Mouse (Mus musculus): ENCODE data around the gene Cenpo. TPM values are rescaled to one million over a fixed set of nuclear protein-coding genes. Genes with fewer than 3 reads are reported as not detected.

Gene Cenpo
- total RNA-seq, 2 experiments from 2014 or later, result 4.8 to 22.8 TPM

GRCm38 (mm10) chr12:4201454-4202200 lies 32.5 kb downstream of the Cenpo start:
- ATAC-seq (replicated peaks; ENCODE audit: low FRiP score, poor library complexity, severe bottlenecking), result no peak

DNA sequence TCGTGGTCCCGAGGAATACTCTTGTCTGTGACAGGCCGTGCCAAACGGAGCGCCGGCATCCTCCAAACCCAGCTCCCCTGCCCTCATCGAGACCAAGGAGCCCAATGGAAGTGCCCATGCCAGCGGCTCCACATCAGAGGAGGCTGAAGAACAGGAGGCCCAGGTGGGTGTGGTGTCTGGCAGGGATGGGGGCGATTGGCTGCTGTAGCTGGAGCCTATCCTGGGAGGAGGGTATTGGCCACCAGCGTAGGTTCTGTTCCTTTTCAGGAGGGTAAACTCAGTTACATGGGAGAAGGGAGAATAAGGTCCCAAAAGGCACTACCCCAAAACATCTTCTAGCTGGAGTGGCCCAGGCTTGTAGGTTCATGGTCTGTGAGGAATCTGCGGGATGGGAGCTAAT lies 34.8 kb downstream of the Cenpo start:
- no peak for ATAC-seq (replicated peaks; ENCODE audit: low FRiP score, poor library complexity, severe bottlenecking)

- ATAC-seq (replicated peaks; ENCODE audit: low FRiP score, poor library complexity, severe bottlenecking), result no peak
These were observed 35.4 kb downstream of the Cenpo start for GRCm38 (mm10) chr12:4198702-4199101.

GRCm38 (mm10) chr12:4194643-4195042 lies 39.5 kb downstream of the Cenpo start:
- ATAC-seq (replicated peaks; ENCODE audit: low FRiP score, poor library complexity, severe bottlenecking), result no peak

DNA sequence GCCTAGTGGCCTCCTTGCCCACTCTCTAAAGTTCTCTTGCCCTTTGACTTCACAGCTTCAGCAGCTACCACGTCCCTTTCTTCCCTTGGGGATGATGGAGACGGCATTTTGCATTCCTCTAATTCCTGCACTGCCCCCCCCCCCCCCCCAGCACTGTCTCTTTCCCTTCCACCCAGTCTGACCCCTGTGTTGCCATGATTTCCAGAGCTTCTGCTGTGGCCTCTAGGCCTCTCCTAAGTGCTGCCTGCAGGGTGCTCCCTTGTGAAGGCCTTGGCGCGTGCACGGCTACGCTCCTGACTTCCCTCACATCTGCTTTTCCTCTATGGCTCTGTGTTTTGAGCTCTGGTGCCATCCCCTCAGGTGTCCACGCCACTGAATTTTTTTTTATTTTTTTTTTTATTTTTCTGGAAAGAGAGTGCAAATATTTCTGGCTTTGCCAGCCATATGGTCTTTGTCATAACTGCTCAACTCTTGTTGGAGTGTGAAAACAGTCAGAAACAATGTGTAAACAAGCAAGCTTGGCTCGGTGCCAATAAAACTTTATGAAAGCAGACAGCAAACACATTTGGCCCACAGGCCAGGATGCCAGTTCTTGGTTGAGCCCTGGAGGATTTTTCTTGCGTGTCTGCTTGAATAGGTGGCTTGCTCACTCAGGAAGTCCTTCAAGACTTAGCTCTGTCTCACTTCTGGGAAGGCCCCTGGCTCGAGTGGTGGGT lies 40.9 kb downstream of the Cenpo start:
- ATAC-seq (replicated peaks; ENCODE audit: low FRiP score, poor library complexity, severe bottlenecking), result no peak

- ATAC-seq (replicated peaks; ENCODE audit: low FRiP score, poor library complexity, severe bottlenecking), result no peak
These were observed 41.6 kb downstream of the Cenpo start for GRCm38 (mm10) chr12:4192514-4192913.

DNA sequence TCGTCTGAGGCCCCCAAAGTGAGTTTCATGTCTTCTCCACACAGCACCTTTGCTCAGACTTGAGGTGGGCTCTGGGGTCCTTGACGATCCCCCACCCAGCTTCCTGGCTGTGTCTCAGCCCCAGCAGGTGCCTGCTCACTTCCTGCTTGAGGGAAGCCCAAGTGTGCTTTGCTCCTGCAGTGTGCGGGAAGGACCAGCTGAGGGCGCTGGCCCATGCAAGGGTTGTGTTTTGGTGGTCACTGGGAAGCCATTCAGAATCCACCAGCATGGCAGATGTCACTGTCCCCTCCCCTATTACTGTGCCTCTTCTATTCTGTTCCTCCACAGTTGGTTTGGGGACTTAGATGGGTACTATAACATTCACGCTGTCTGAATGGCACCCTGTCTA lies 45.0 kb downstream of the Cenpo start:
- no peak for ATAC-seq (replicated peaks; ENCODE audit: low FRiP score, poor library complexity, severe bottlenecking)

- ATAC-seq (replicated peaks; ENCODE audit: low FRiP score, poor library complexity, severe bottlenecking), result no peak
These were observed 45.7 kb downstream of the Cenpo start for GRCm38 (mm10) chr12:4188171-4189059.

- no peak for ATAC-seq (replicated peaks; ENCODE audit: low FRiP score, poor library complexity, severe bottlenecking)
These were observed 49.4 kb downstream of the Cenpo start for GRCm38 (mm10) chr12:4184648-4185047.

DNA sequence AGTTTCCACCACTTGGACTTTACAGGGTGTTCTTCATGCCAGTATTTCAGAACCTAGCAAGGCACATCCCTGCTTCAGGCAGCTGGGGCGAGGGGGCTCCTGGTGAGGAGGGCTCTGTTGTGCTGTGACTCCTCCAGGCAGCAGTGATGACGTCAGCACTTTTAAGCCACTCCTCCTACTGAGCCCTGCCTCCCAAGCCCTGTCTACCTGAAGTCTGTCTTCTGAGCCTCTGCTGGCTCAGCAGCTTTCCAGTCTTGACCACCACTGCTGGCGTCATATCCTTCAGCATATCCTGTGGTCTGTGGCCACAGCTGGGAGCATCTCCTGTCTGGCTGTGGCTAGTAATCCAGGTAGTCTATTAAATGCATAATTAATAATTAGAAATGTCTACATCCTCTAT lies 53.6 kb downstream of the Cenpo start:
- ATAC-seq (replicated peaks; ENCODE audit: low FRiP score, poor library complexity, severe bottlenecking), result no peak

DNA sequence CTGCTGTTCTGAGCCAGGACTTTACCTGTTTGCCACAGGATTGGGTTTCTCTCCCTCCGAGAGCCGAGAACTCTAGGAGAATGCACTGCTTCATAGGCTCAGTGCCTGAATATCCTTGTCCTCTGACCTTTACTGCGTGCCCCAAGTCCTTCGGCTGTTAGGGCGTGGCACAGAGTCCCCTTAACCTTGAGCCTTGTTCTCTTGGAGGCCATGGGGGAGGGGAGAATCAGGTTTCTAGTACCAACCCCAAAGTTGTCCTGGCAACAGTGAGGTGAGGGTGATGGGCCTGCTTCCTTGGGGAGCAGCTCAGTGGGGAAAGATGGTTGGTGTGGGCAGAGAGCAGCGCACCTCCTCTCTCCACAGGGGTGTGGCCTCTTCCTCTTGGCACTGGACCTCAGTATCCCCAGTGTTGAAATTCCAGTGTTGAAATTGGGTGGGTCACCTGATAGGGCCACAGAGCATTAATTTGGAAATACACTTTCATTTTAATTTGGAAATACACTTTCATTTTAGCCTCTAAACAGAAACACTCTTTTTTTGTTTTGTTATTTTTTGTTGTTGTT lies 54.3 kb downstream of the Cenpo start:
- no peak for ATAC-seq (replicated peaks; ENCODE audit: low FRiP score, poor library complexity, severe bottlenecking)

GRCm38 (mm10) chr12:4178839-4179238 lies 55.3 kb downstream of the Cenpo start:
- ATAC-seq (replicated peaks; ENCODE audit: low FRiP score, poor library complexity, severe bottlenecking), result no peak

DNA sequence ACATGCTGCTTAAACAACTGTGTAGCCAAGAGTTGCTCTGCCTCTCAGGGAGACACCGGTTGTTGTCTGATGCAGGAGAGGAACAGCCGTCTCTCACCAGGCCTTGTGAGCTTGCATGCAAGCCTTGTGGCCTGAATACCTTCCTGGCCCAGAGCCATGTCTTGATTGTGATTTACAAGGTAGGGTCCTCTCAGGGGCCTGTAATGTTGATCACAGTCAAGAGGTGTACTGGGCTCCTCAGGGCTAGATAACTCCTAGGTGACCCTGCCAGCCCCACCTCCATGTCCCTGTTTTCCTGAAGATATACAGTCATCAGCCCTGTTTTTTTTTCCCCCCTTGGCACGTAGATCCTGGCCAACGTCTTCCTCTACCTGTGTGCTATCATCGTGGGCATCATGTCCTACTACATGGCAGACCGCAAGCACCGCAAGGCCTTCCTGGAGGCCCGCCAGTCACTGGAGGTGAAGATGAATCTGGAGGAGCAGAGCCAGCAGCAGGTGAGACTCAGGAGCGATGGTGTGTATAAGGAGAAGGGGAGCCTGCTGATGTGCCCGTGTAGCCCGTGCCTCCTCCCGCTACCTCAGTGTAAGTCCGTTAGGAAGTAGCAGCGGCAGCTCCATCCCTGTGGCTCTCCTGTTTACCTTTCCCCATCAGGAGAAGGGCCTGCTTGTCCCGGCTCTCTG lies 60.8 kb downstream of the Cenpo start:
- no peak for ATAC-seq (replicated peaks; ENCODE audit: low FRiP score, poor library complexity, severe bottlenecking)

- no peak for ATAC-seq (replicated peaks; ENCODE audit: low FRiP score, poor library complexity, severe bottlenecking)
These were observed 64.5 kb downstream of the Cenpo start for GRCm38 (mm10) chr12:4169622-4170021.

DNA sequence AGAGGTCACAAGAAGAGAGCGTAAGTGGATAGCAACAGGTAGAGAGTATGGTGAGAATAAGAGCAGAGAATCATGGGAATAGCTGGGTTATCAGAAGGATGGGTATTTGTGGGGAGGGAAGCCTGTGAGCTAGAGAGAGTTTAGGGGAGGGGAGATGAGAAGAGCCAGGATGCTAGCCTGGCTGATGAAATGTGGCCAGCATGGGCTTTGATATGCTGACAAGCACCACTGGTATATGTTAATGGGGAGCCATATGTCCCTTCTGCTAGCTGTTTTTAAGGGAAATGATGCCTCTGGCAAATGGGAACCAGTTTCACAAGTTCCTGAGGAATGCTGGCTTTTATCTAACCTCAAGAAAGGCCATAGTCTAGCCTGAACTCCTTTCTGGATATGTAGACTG lies 65.0 kb downstream of the Cenpo start:
- ATAC-seq (replicated peaks; ENCODE audit: low FRiP score, poor library complexity, severe bottlenecking), result no peak

DNA sequence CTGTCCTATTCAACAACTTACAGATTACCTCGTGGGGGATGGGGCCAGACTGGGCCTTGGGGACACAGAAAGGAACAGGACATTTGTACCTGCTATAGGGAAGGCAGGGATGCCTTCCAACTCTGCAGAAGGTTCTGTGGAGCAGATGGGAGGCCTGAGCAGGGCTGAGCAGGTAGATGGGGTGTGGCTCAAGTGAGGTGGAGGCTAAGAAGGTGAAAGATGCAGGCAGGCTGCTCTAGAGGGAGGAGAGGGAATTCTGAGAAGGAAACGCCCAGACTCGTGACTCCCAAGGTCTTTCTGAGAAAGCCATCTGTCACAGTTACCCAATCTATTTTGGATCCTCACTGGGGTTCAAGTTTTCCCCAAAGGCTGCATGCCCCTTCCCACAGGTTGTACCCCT lies 67.1 kb downstream of the Cenpo start:
- no peak for ATAC-seq (replicated peaks; ENCODE audit: low FRiP score, poor library complexity, severe bottlenecking)

DNA sequence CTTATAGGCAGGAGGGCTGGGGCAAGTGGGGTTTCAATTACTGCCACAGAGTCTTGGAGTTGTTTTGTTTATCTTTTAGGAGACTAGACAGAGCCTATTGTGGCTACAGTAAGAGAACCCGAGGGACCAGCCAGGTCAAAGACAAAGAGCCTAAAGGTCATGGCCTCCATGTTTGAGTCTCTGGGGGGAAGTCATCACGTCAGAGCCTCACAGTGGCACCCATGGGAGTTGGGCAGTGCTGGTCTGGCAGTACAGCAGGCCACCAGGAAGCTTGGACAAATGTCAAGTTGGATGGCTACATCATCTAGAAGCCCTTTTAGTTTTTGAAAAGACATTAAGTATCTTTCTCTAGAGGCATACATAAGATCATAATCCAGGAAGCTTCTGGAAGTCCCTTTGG lies 71.2 kb downstream of the Cenpo start:
- no peak for ATAC-seq (replicated peaks; ENCODE audit: low FRiP score, poor library complexity, severe bottlenecking)

- no peak for ATAC-seq (replicated peaks; ENCODE audit: low FRiP score, poor library complexity, severe bottlenecking)
These were observed 73.8 kb downstream of the Cenpo start for GRCm38 (mm10) chr12:4160322-4160721.

- no peak for ATAC-seq (replicated peaks; ENCODE audit: low FRiP score, poor library complexity, severe bottlenecking)
These were observed 75.0 kb downstream of the Cenpo start for GRCm38 (mm10) chr12:4158868-4159632.

Data from erythroblast, adult 5-6 weeks (primary cell).